Mouse (Mus musculus) regulatory T cell (primary cell): ENCODE measurements around the gene Dmtf1.

Experiments
- in situ Hi-C: fragments of 300-600 bp; cut with MboI, MseI; formaldehyde crosslinking; loops from one replicate; pipeline ENCODE4 v1.15.1; 2025; ENCODE audit warnings: high pct_unique_total_duplicates

The Dmtf1 gene

GRCm38 (mm10) chr5:9109582-9109981 is 52.0 kb downstream of the Dmtf1 start:
- in situ Hi-C loops = loop anchor here (5.0 kb wide), 1 partner anchor 117 kb away; no protein-coding TSS in a partner anchor

- in situ Hi-C loops = loop anchor here (5.0 kb wide), 1 partner anchor 116 kb away; no protein-coding TSS in a partner anchor
Observed at GRCm38 (mm10) chr5:9108490-9108889, 53.1 kb downstream of the Dmtf1 start.

- in situ Hi-C loops = loop anchor here (5.0 kb wide), 1 partner anchor 115 kb away; no protein-coding TSS in a partner anchor
Observed at GRCm38 (mm10) chr5:9107296-9108089, 54.1 kb downstream of the Dmtf1 start.

GRCm38 (mm10) chr5:9106806-9107205 is 54.8 kb downstream of the Dmtf1 start:
- in situ Hi-C loops = loop anchor here (5.0 kb wide), 1 partner anchor 115 kb away; no protein-coding TSS in a partner anchor

GRCm38 (mm10) chr5:9103958-9104357 is 57.6 kb downstream of the Dmtf1 start:
- in situ Hi-C loops = no loop called here

- in situ Hi-C loops = no loop called here
Observed at GRCm38 (mm10) chr5:9102696-9103095, 58.9 kb downstream of the Dmtf1 start.

- in situ Hi-C loops = no loop called here
Observed at GRCm38 (mm10) chr5:9100849-9101801, 60.5 kb downstream of the Dmtf1 start.

GRCm38 (mm10) chr5:9100207-9100848 is 61.2 kb downstream of the Dmtf1 start, which contains the start of gene Tmem243:
Gene Tmem243 (plus strand): TSS chr5:9100668.
- in situ Hi-C loops = no loop called here

- in situ Hi-C loops = no loop called here
Observed at GRCm38 (mm10) chr5:9093490-9093889, 68.1 kb downstream of the Dmtf1 start.

GRCm38 (mm10) chr5:9092716-9093115 is 68.9 kb downstream of the Dmtf1 start:
- in situ Hi-C loops = no loop called here

GRCm38 (mm10) chr5:9090493-9091106 is 71.0 kb downstream of the Dmtf1 start:
- in situ Hi-C loops = no loop called here

GRCm38 (mm10) chr5:9086924-9087719 is 74.5 kb downstream of the Dmtf1 start:
- in situ Hi-C loops = no loop called here

- in situ Hi-C loops = loop anchor here (5.0 kb wide), 1 partner anchor 32 kb away; no protein-coding TSS in a partner anchor
Observed at GRCm38 (mm10) chr5:9079773-9080501, 81.6 kb downstream of the Dmtf1 start.

GRCm38 (mm10) chr5:9073177-9073854 is 88.3 kb downstream of the Dmtf1 start:
- in situ Hi-C loops = no loop called here

- in situ Hi-C loops = no loop called here
Observed at GRCm38 (mm10) chr5:9071360-9071759, 90.2 kb downstream of the Dmtf1 start.

- in situ Hi-C loops = no loop called here
Observed at GRCm38 (mm10) chr5:9069599-9070209, 91.9 kb downstream of the Dmtf1 start.

- in situ Hi-C loops = no loop called here
Observed at GRCm38 (mm10) chr5:9068886-9069285, 92.7 kb downstream of the Dmtf1 start.
